Mouse (Mus musculus) neural tube, embryonic 14.5 days (tissue): ENCODE data around the gene Gpc6. TPM values are rescaled to one million over a fixed set of nuclear protein-coding genes. Genes with fewer than 3 reads are reported as not detected.

ENCODE experiments used
- ATAC-seq: fragments of 200-750 bp; cut with Nextera tagmentation; 2 replicates; pipeline ENCODE4 v1.8.0; 2017; ENCODE audit warnings: low read depth, mild to moderate bottlenecking, moderate TSS enrichment, moderate library complexity
- H3K27ac ChIP-seq: fragments of 300-500 bp; sonication (generic); 2 replicates; pipeline ENCODE4 v1.5.1; 2014; ENCODE audit warnings: low read depth, mild to moderate bottlenecking, control low read depth, low read length, moderate library complexity, mixed read lengths
- H3K27me3 ChIP-seq: fragments of 300-500 bp; sonication (generic); 2 replicates; pipeline ENCODE4 v1.6.1; 2014; ENCODE audit warnings: low read length; ENCODE audit not compliant: control insufficient read depth, insufficient read depth
- H3K36me3 ChIP-seq: fragments of 300-500 bp; sonication (generic); 2 replicates; pipeline ENCODE4 v1.6.1; 2014; ENCODE audit warnings: low read length, mixed read lengths; ENCODE audit not compliant: control insufficient read depth, insufficient read depth
- H3K4me1 ChIP-seq: fragments of 300-500 bp; sonication (generic); 2 replicates; pipeline ENCODE4 v1.6.1; 2014; ENCODE audit warnings: low read length; ENCODE audit not compliant: control insufficient read depth, insufficient read depth
- H3K4me2 ChIP-seq: fragments of 300-500 bp; sonication (generic); 2 replicates; pipeline ENCODE4 v1.6.1; 2014; ENCODE audit warnings: mild to moderate bottlenecking, low read depth, low read length, control low read depth
- H3K4me3 ChIP-seq: fragments of 300-500 bp; sonication (generic); 2 replicates; pipeline ENCODE4 v1.5.1; 2014; ENCODE audit warnings: low read depth, low read length, control low read depth, mixed read lengths
- H3K9ac ChIP-seq: fragments of 300-500 bp; sonication (generic); replicated peaks from 2 replicates; pipeline ENCODE4 v1.6.1; 2014; ENCODE audit warnings: low read depth, mild to moderate bottlenecking, control low read depth, low read length, mixed read lengths
- H3K9me3 ChIP-seq: fragments of 300-500 bp; sonication (generic); 2 replicates; pipeline ENCODE4 v1.6.1; 2016; ENCODE audit warnings: low read length; ENCODE audit not compliant: control insufficient read depth
- WGBS: fragments of 180-500 bp; shearing (Covaris S2); extraction: QIAGEN DNeasy Blood & Tissue Kit; methylation state at CpG from one replicate; pipeline ENCODE4 v1.1.7; 2014; 5-methylcytosine and 5-hydroxymethylcytosine counted together
- polyA plus RNA-seq: library from polyadenylated mRNA; unstranded; fragments of >200 nt; fragmentation: Nextera tagmentation; extraction: Ambion mirVana; gene quantifications from 2 replicates; pipeline ENCODE4 v1.2.1, GENCODE M21; 2014

The Gpc6 gene
- polyA plus RNA-seq, 1 experiment from 2014 or later: 20.8 TPM

DNA sequence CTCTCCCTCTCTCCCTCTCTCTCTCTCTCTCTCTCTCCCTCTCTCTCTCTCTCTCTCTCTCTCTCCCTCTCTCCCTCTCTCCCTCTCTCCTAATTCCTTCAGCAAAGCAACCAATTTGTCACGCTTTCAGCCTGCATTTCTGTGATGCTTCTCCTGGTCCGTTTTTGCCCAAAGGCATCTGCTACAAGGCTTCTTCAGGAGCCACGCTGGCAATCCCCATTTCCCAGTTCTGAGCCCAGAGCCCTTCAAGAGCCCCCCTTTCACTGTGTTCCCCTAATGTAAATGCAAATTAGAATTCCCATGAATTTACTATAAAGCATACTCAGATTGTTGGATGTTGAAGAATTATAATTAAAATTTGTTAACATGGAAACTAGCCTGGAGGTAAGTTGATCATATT is 686.0 kb downstream of the Gpc6 start:
- no peak overlapping the region for H3K27ac ChIP-seq
- H3K9me3 ChIP-seq: no peaks in the 10 kb centered on the region
- H3K4me2 ChIP-seq: no peak overlapping the region
- ATAC-seq: no peak
- no peak overlapping the region for H3K4me3 ChIP-seq
- H3K9ac ChIP-seq: no peak overlapping the region
- H3K4me1 ChIP-seq: no peaks in the 10 kb centered on the region
- H3K27me3 ChIP-seq: no peaks in the 10 kb centered on the region
- WGBS: 61% methylated on average over 3 of the region's 3 CpGs
- H3K36me3 ChIP-seq: no peaks in the 10 kb centered on the region

GRCm38 (mm10) chr14:117625100-117625710 is 700.1 kb downstream of the Gpc6 start:
- no peaks in the 10 kb centered on the region for H3K36me3 ChIP-seq
- no peak overlapping the region for H3K4me3 ChIP-seq
- H3K27me3 ChIP-seq: no peaks in the 10 kb centered on the region
- no peak overlapping the region for H3K4me2 ChIP-seq
- no peaks in the 10 kb centered on the region for H3K9me3 ChIP-seq
- H3K4me1 ChIP-seq: no peaks in the 10 kb centered on the region
- H3K9ac ChIP-seq: no peak overlapping the region
- no peak overlapping the region for H3K27ac ChIP-seq
- WGBS: 78% methylated on average over 9 of the region's 9 CpGs
- no peak for ATAC-seq

DNA sequence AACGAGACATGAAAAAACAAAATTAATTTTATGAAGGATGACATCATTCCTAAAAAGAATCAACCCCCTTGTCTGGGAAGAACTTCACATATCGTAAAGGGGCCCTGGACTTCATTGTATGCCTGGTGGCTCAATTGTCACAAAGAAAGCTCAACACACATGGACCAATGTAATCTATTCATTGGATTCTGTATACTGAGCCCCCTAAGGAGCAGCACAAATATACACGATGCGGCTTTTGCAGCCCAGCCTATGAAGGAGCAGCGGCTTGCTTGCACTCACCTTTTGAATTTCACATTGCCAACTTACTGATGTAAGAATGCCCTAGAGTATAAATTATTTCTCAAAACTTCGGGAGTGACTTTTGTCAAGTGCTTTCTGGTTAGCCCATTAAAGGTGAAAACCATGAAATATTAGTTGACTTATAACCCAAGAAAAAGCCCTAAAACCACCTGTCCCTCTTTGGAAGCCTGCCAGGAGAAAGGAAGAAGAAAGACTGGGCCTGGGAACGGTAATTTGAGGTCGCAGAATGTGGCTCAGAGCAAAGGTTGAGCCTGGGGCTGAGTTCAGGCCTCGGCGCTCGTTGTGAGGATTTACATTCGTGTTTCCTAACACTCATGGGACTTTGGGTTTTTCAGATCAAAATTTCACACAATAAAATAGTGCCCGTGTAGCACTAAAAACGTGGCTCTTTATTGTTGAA is 709.3 kb downstream of the Gpc6 start:
- no peaks in the 10 kb centered on the region for H3K36me3 ChIP-seq
- no peaks in the 10 kb centered on the region for H3K9me3 ChIP-seq
- 48% methylated on average over 14 of the region's 14 CpGs for WGBS
- no peaks in the 10 kb centered on the region for H3K27me3 ChIP-seq
- no peaks in the 10 kb centered on the region for H3K4me1 ChIP-seq
- no peak overlapping the region for H3K27ac ChIP-seq
- H3K4me2 ChIP-seq: no peak overlapping the region
- no peak overlapping the region for H3K4me3 ChIP-seq
- no peak overlapping the region for H3K9ac ChIP-seq
- ATAC-seq: no peak

- H3K36me3 ChIP-seq: no peaks in the 10 kb centered on the region
- H3K4me2 ChIP-seq: no peak overlapping the region
- no peaks in the 10 kb centered on the region for H3K9me3 ChIP-seq
- H3K4me1 ChIP-seq: no peaks in the 10 kb centered on the region
- no peak overlapping the region for H3K4me3 ChIP-seq
- H3K27ac ChIP-seq: no peak overlapping the region
- H3K9ac ChIP-seq: no peak overlapping the region
- WGBS: 64% methylated on average over 2 of the region's 2 CpGs
- no peaks in the 10 kb centered on the region for H3K27me3 ChIP-seq
- ATAC-seq: no peak
These were observed 716.7 kb downstream of the Gpc6 start for GRCm38 (mm10) chr14:117641853-117642252.

DNA sequence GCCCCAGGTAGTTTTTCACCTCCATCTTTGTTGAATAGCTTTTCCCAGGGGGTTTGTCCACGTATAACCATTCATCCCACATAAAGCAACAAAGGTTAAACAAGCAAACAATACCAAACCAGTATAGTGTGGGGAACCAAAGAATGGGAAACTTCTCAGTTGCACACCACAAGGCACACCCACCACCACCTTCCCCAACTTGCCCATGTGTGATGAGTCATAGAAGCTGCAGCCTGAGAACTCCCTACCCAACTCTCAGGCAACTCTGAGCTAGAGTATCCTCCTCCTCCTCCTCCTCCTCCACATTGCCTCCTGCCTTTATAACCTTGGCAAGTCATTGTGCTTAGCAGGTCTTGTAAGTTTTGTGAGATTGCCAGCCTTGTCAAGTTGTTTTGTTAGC is 718.0 kb downstream of the Gpc6 start:
- no peak for ATAC-seq
- H3K4me2 ChIP-seq: no peak overlapping the region
- no peaks in the 10 kb centered on the region for H3K4me1 ChIP-seq
- 93% methylated on average over 1 of the region's 1 CpGs for WGBS
- no peaks in the 10 kb centered on the region for H3K36me3 ChIP-seq
- no peak overlapping the region for H3K9ac ChIP-seq
- no peaks in the 10 kb centered on the region for H3K9me3 ChIP-seq
- H3K27me3 ChIP-seq: no peaks in the 10 kb centered on the region
- no peak overlapping the region for H3K4me3 ChIP-seq
- H3K27ac ChIP-seq: no peak overlapping the region

- H3K4me2 ChIP-seq: no peak overlapping the region
- no peaks in the 10 kb centered on the region for H3K4me1 ChIP-seq
- 86% methylated on average over 9 of the region's 9 CpGs for WGBS
- no peaks in the 10 kb centered on the region for H3K9me3 ChIP-seq
- no peak overlapping the region for H3K4me3 ChIP-seq
- H3K27me3 ChIP-seq: no peaks in the 10 kb centered on the region
- H3K36me3 ChIP-seq: no peaks in the 10 kb centered on the region
- H3K9ac ChIP-seq: no peak overlapping the region
- no peak for ATAC-seq
- no peak overlapping the region for H3K27ac ChIP-seq
These were observed 723.3 kb downstream of the Gpc6 start for GRCm38 (mm10) chr14:117648199-117648960.

- H3K4me2 ChIP-seq: no peak overlapping the region
These were observed 725.0 kb downstream of the Gpc6 start for GRCm38 (mm10) chr14:117650141-117650540.

GRCm38 (mm10) chr14:117651271-117651670 is 726.2 kb downstream of the Gpc6 start:
- 75% methylated on average over 4 of the region's 4 CpGs for WGBS
- no peak for ATAC-seq
- no peaks in the 10 kb centered on the region for H3K27me3 ChIP-seq
- no peaks in the 10 kb centered on the region for H3K36me3 ChIP-seq
- no peaks in the 10 kb centered on the region for H3K9me3 ChIP-seq
- H3K4me3 ChIP-seq: no peak overlapping the region
- H3K4me1 ChIP-seq: no peaks in the 10 kb centered on the region; the same call in 1 of the 2 replicates
- no peak overlapping the region for H3K9ac ChIP-seq
- no peak overlapping the region for H3K4me2 ChIP-seq
- no peak overlapping the region for H3K27ac ChIP-seq

More at GRCm38 (mm10) chr14:117650141-117650540, 725.0 kb downstream of the Gpc6 start:
- H3K4me3 ChIP-seq: no peak overlapping the region
- no peaks in the 10 kb centered on the region for H3K9me3 ChIP-seq
- WGBS: 97% methylated on average over 4 of the region's 4 CpGs
- no peak overlapping the region for H3K9ac ChIP-seq
- no peaks in the 10 kb centered on the region for H3K36me3 ChIP-seq
- H3K27me3 ChIP-seq: no peaks in the 10 kb centered on the region
- H3K27ac ChIP-seq: no peak overlapping the region
- no peaks in the 10 kb centered on the region; the same call in 1 of the 2 replicates for H3K4me1 ChIP-seq
- ATAC-seq: no peak

- H3K27ac ChIP-seq: no peak overlapping the region
- H3K9me3 ChIP-seq: no peaks in the 10 kb centered on the region
- no peak overlapping the region for H3K4me2 ChIP-seq
- no peak overlapping the region for H3K4me3 ChIP-seq
- no peak overlapping the region for H3K9ac ChIP-seq
- no peaks in the 10 kb centered on the region for H3K27me3 ChIP-seq
- no peak for ATAC-seq
- no peaks in the 10 kb centered on the region; the same call in 1 of the 2 replicates for H3K4me1 ChIP-seq
- no peaks in the 10 kb centered on the region for H3K36me3 ChIP-seq
- 87% methylated on average over 2 of the region's 2 CpGs for WGBS
These were observed 726.8 kb downstream of the Gpc6 start for GRCm38 (mm10) chr14:117651938-117652337.
